Mouse (Mus musculus) liver, embryonic 14.5 days (tissue): ENCODE results near the gene Ror1.

ENCODE experiments used
- CTCF ChIP-seq: IDR thresholded peaks from 2 replicates; pipeline ENCODE4 v1.5.1; 2016; ENCODE audit warnings: antibody characterized with exemption, low read depth, control low read depth
- EP300 ChIP-seq: IDR thresholded peaks from 2 replicates; pipeline ENCODE4 v1.6.1; 2016; ENCODE audit warnings: antibody characterized with exemption, low read depth

GRCm38 (mm10) chr4:100057381-100057780 is 38.2 kb upstream of the Ror1 start:
- TF ChIP-seq CTCF: no peak
- TF ChIP-seq EP300: no peak
